Mouse (Mus musculus): ENCODE measurements around the gene Mpo. TPM values are rescaled to one million over a fixed set of nuclear protein-coding genes. Genes with fewer than 3 reads are reported as not detected.

Gene Mpo
- polyA plus RNA-seq, 1 experiment from 2014 or later, result 2.9 TPM

DNA sequence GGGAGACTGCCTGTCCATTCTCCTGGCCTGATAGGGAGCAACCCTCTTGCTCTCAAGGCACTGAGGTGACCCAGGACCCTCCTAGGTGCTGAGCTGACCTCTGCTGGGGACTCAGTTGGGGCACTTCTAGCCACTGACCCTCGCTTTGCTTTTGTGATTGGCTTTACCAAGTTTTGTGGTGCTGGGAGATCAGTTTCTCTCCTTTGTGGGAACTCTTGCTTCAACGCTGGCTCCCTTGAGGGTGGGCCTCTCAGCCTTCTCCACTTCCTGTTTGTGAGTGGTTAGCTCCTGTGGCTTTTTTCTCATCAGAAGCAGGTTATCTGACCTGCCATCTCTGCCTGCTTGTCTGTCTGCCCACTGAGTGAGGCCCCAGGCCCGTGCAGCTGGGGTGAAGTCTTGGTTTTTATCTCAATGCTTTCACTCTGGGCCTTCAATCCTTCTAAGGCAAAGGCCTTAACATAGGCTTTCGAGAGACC, 41.9 kb upstream of the Mpo start:
- H3K9ac ChIP-seq, result no peak overlapping the region
- WGBS, result 63% methylated on average over 4 of the region's 4 CpGs
- H3K36me3 ChIP-seq, result no peaks in the 10 kb centered on the region
- peak overlapping the region; percentile 17; the same call in 1 of the 2 replicates for H3K27ac ChIP-seq
- 0 out of 2 replicates have a peak, but pooled peaks cover 3% of the 10 kb centered on the region for H3K4me1 ChIP-seq (replicated peaks)
- no peak overlapping the region for H3K4me3 ChIP-seq (replicated peaks)
- H3K9me3 ChIP-seq, result no peaks in the 10 kb centered on the region
- no peaks in the 10 kb centered on the region for H3K27me3 ChIP-seq (replicated peaks)
- H3K4me2 ChIP-seq (replicated peaks), result no peak overlapping the region
- ATAC-seq, result no peak

- WGBS, result 87% methylated on average over 1 of the region's 1 CpGs
- Histone ChIP-seq H3K9ac (no peak overlapping the region), H3K27me3 (replicated peaks) (no peaks in the 10 kb centered on the region), H3K4me1 (replicated peaks) (0 out of 2 replicates have a peak, but pooled peaks cover 3% of the 10 kb centered on the region), H3K4me3 (replicated peaks) (no peak overlapping the region), H3K36me3 (no peaks in the 10 kb centered on the region), H3K27ac (no peak overlapping the region), H3K4me2 (replicated peaks) (no peak overlapping the region), H3K9me3 (no peaks in the 10 kb centered on the region)
- ATAC-seq, result no peak
Observed at GRCm38 (mm10) chr11:87752307-87752706, 41.1 kb upstream of the Mpo start.

DNA sequence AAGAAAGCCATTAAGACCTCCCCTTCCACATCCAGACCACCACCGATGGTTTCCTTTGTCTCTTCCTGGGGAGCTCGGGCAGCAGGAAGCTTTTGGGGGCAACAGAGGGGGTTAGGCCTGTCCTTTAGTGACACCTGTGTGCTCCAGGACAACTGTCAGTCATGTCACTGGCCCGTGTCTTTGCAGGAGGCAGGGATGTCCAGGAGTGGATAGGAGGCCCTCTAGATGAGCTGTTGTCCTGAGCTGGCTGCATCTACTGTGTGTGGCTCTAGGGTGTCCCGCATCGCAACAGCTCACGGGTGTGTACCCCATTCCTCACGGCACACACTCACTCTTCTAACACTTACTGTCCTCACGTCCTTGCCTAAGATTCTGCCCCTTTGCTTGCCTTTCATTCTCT, 40.1 kb upstream of the Mpo start:
- H3K4me2 ChIP-seq (replicated peaks), result no peak overlapping the region
- H3K9me3 ChIP-seq, result no peaks in the 10 kb centered on the region
- H3K4me3 ChIP-seq (replicated peaks), result no peak overlapping the region
- H3K27me3 ChIP-seq (replicated peaks), result no peaks in the 10 kb centered on the region
- WGBS, result 87% methylated on average over 8 of the region's 8 CpGs
- ATAC-seq, result no peak
- 0 out of 2 replicates have a peak, but pooled peaks cover 3% of the 10 kb centered on the region for H3K4me1 ChIP-seq (replicated peaks)
- H3K9ac ChIP-seq, result no peak overlapping the region
- H3K36me3 ChIP-seq, result no peaks in the 10 kb centered on the region
- no peak overlapping the region for H3K27ac ChIP-seq

DNA sequence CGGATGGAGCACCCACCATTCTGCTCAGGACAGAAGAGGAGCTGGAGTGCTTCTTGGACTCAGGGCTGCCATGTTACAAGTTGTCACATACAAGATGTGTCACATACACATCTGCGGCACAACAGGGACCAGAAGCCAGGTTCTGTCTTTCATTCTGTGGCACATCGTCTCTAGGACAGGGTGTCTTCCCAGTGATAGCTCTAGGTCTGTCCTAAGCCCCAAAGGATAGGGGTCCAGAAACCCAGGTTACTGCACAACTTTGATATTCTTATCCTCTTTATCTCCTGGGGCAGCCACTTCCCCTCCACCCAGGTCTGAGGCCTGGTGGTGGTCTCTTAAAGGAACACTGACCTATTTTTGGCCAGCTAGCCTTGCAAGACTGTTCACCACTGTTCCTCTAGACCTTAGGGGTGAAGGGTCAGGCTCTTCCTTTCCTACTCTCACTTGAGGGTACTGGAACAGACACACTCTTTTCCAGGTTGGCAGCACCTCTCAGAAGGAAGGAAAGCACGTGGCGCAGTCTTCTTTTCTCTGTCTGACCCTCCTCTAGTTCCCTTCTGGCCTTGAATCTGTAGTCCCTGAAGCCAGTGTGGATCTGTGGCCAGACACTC, 39.4 kb upstream of the Mpo start:
- no peak for ATAC-seq
- Histone ChIP-seq H3K27me3 (replicated peaks) (no peaks in the 10 kb centered on the region), H3K4me1 (replicated peaks) (0 out of 2 replicates have a peak, but pooled peaks cover 3% of the 10 kb centered on the region), H3K9ac (no peak overlapping the region), H3K27ac (no peak overlapping the region), H3K4me2 (replicated peaks) (no peak overlapping the region), H3K4me3 (replicated peaks) (no peak overlapping the region), H3K36me3 (no peaks in the 10 kb centered on the region), H3K9me3 (no peaks in the 10 kb centered on the region)
- WGBS, result 83% methylated on average over 5 of the region's 5 CpGs

GRCm38 (mm10) chr11:87754603-87755002, 38.8 kb upstream of the Mpo start:
- H3K27me3 ChIP-seq (replicated peaks), result no peaks in the 10 kb centered on the region; the same call in 1 of the 2 replicates
- no peaks in the 10 kb centered on the region for H3K9me3 ChIP-seq
- no peak overlapping the region for H3K27ac ChIP-seq
- no peak overlapping the region for H3K4me3 ChIP-seq (replicated peaks)
- no peaks in the 10 kb centered on the region for H3K36me3 ChIP-seq
- WGBS, result 69% methylated on average over 5 of the region's 5 CpGs
- ATAC-seq, result no peak
- no peak overlapping the region for H3K4me2 ChIP-seq (replicated peaks)
- no peak overlapping the region for H3K9ac ChIP-seq
- H3K4me1 ChIP-seq (replicated peaks), result no peaks in the 10 kb centered on the region

GRCm38 (mm10) chr11:87755360-87756017, 37.9 kb upstream of the Mpo start:
- no peaks in the 10 kb centered on the region for H3K36me3 ChIP-seq
- peak; percentile 60; the same call in 1 of the 2 replicates for ATAC-seq
- peaks cover 4% of the 10 kb centered on the region for H3K27me3 ChIP-seq (replicated peaks)
- H3K9me3 ChIP-seq, result no peaks in the 10 kb centered on the region
- no peak overlapping the region for H3K27ac ChIP-seq
- no peak overlapping the region for H3K4me2 ChIP-seq (replicated peaks)
- no peak overlapping the region for H3K4me3 ChIP-seq (replicated peaks)
- WGBS, result 77% methylated on average over 17 of the region's 17 CpGs
- H3K9ac ChIP-seq, result no peak overlapping the region
- no peaks in the 10 kb centered on the region for H3K4me1 ChIP-seq (replicated peaks)

DNA sequence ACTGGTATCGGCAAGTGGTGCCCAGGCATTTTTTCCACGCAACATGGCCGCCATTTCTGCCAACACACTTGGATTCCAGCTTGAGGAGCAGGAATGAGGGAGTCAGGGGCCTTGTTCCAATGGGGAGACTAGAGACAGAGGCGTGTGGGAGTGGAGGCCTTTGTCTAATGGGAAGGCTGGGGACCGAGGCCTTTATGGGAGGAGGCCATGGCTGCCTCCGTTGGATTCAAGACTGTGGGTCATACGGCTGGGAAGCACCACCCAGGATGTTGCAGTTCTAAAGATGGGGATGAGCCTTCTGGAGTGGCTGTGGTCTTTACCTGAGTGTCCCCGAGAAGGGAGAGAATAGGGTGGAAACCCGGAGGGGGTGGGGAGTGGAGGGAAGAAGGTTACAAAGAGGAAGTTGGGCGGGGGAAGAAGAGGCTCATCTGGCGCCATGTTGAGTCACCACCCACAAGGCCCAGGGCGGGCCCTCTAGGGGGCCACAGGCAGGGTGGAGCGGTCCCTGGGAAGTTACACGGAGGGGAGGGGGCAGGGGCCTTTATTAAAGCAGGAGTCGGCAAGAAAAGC, 37.0 kb upstream of the Mpo start:
- 85% methylated on average over 15 of the region's 15 CpGs for WGBS
- Histone ChIP-seq H3K27me3 (replicated peaks) (peaks cover 12% of the 10 kb centered on the region), H3K27ac (0 out of 2 replicates have a peak overlapping the region, but pooled peaks have one; percentile 13), H3K9ac (no peak overlapping the region), H3K4me2 (replicated peaks) (no peak overlapping the region), H3K9me3 (no peaks in the 10 kb centered on the region), H3K4me1 (replicated peaks) (no peaks in the 10 kb centered on the region), H3K4me3 (replicated peaks) (peak overlapping the region; percentile 7; the same call in 1 of the 2 replicates), H3K36me3 (no peaks in the 10 kb centered on the region)
- ATAC-seq, result no peak

DNA sequence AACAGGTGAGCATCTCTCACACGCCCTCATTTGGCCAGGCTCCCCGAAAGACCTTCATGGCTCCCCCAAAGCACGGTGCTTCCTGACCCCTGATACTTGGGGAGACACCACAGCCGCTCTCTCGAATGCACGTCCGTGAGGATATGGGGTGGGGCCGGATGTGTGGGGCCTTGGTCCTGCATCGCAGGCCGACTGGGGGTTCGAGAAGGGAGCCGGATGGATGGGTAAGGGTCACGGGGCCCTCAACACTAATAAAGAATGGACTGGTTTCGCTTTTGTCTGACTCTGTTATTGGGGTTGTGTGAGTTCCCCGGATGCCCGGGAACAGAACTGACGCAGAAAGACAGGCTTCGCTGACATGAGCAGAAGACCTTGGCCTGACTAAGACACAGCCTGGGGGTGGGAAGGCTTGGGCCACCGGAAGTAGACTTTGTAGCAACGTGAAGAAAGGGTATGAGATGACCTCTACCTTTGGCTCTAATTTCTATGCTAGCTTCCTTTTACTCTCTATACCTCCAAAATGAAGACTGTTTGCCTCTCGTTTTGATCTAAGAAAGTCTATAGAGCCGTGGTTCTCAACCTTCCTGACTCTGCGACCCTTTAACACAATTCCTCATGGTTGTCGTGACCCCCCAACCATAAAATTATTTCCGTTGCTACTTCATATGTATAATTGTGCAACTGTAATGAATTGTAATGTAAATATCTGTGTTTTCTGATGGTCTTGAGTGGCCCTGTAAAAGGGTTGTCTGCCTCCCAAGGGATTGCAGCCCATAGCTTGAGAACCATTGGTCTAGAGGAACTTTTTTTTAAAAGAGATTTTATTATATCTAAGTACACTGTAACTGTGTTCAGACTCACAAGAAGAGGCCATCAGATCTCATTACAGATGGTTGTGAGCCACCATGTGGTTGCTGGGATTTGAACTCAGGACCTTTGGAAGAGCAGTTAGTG, 36.1 kb upstream of the Mpo start:
- Histone ChIP-seq H3K4me1 (replicated peaks) (no peaks in the 10 kb centered on the region), H3K36me3 (no peaks in the 10 kb centered on the region), H3K9ac (no peak overlapping the region), H3K4me2 (replicated peaks) (no peak overlapping the region), H3K9me3 (no peaks in the 10 kb centered on the region), H3K27ac (no peak overlapping the region), H3K4me3 (replicated peaks) (no peak overlapping the region; the same call in 1 of the 2 replicates), H3K27me3 (replicated peaks) (peaks cover 22% of the 10 kb centered on the region)
- 88% methylated on average over 25 of the region's 25 CpGs for WGBS
- ATAC-seq, result no peak

- Histone ChIP-seq H3K9me3 (no peaks in the 10 kb centered on the region), H3K4me2 (replicated peaks) (no peak overlapping the region), H3K27ac (no peak overlapping the region), H3K4me3 (replicated peaks) (no peak overlapping the region), H3K36me3 (no peaks in the 10 kb centered on the region), H3K27me3 (replicated peaks) (peaks cover 32% of the 10 kb centered on the region), H3K9ac (no peak overlapping the region), H3K4me1 (replicated peaks) (peaks cover under 1% of the 10 kb centered on the region; the same call in 1 of the 2 replicates)
- WGBS, result 77% methylated on average over 7 of the region's 7 CpGs
- ATAC-seq, result no peak
Observed at GRCm38 (mm10) chr11:87758161-87758911, 35.0 kb upstream of the Mpo start.

DNA sequence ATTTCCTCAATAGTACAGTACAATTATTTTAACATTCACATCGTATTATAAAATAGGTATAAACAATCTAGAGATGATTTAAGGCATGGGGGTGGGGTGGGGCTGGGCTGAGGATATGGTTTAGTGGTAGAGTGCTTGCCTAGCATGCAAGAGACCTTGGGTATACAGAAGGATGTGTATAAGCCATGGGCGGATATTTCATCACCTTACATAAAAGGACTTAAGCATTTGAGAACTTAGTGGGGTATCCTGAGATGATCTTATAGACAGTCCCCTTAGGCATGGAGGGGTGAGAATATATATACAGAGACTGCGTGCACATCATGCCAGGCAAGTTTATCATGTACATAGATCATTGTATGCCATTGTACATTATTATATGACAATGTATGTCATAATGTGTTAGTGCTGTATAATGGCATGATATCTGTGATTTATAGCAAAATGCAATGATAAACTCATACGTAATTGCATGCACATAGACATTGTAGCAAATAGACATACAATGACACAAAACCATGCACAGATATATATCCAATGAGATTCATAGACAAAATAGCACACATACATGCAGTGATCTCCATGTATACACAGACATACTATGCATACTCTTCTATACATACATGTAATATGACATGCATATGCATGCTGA, 34.3 kb upstream of the Mpo start:
- Histone ChIP-seq H3K9ac (no peak overlapping the region), H3K27me3 (replicated peaks) (peaks cover 40% of the 10 kb centered on the region), H3K4me1 (replicated peaks) (peaks cover 7% of the 10 kb centered on the region), H3K36me3 (no peaks in the 10 kb centered on the region), H3K27ac (no peak overlapping the region), H3K4me3 (replicated peaks) (no peak overlapping the region), H3K9me3 (no peaks in the 10 kb centered on the region), H3K4me2 (replicated peaks) (no peak overlapping the region)
- no peak for ATAC-seq
- WGBS, result 65% methylated on average over 4 of the region's 4 CpGs

GRCm38 (mm10) chr11:87759609-87760005, 33.8 kb upstream of the Mpo start:
- H3K36me3 ChIP-seq, result no peaks in the 10 kb centered on the region
- WGBS, result 3% methylated on average over 3 of the region's 3 CpGs
- H3K4me2 ChIP-seq (replicated peaks), result no peak overlapping the region
- ATAC-seq, result no peak
- H3K27ac ChIP-seq, result no peak overlapping the region
- H3K27me3 ChIP-seq (replicated peaks), result peaks cover 45% of the 10 kb centered on the region
- H3K4me1 ChIP-seq (replicated peaks), result peaks cover 13% of the 10 kb centered on the region
- no peak overlapping the region for H3K4me3 ChIP-seq (replicated peaks)
- no peak overlapping the region for H3K9ac ChIP-seq
- H3K9me3 ChIP-seq, result no peaks in the 10 kb centered on the region
